Mouse (Mus musculus): ENCODE measurements at regions not wholly inside any gene's neighbourhood (a gene's known extent, or its start where the extent isn't known, plus 50 kb on each side); places are given as distances from the start of the nearest gene placed in this dataset.

DNA sequence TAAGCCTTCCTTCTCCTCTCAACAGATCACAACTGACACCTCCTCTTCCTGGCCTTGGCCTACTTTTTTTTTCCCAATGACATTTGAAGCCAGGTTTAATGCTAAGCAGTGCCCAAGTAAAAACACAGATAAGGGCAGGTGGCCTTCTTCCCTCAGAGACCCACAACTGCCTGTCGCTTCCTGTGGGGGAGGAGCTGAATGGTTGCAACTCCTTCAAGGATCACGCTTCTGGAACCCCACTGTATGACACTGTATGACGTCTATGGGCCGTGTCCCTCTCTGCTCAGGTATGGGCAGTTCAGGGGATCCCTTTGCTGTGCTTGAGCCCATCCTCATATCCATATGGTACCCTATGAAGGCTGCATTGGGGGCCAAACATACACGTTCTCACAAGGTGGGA lies 103.9 kb upstream of the Fhl2 start:
- peaks cover 0 to 13% of the 10 kb centered on the region in 2 experiments; a peak in 2 of 4 replicates for H3K4me1 ChIP-seq (ENCODE audit: control insufficient read depth in 1 of 2, insufficient read depth in 2 of 2, low read length in 2 of 2)
- peak; percentile 8 for DNase-seq (ENCODE audit: low read depth, low spot score)

DNA sequence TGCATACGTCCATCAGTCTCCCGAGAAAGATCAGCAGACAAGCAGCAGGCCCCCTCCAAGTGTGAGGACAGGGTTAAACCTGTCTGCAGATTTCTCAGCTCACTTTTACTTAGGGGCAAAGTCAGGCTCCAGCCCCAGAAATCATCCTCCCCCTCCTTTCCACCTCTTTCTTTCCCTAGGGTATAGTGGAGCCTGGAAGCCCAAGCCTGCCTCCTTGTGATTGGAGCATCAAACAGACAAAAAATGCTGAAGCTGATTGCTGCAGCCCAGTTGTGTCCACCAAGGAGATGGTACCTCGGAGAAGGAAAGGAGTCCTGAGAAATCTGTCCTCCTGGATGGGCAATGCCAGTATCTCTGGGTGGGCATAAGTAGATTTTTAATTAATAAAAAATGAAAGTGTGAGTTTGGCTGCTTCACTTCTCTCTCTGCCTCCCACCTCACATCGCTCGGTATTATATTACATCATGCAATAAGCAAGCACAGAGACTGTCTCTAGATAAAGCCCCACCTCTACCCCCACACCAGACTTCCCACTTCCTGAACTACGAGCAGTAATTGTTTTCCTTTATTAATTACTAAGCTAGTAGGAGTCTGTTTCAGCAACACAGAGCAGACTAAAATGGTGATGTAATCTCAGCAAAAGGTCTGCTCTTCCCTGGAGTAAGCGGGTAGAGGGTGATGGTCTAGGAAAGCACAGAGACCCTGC lies 105.2 kb upstream of the Fhl2 start:
- H3K27ac ChIP-seq (ENCODE audit: control insufficient read depth, low read depth, low read length), result no peak overlapping the region
- H3K79me2 ChIP-seq (ENCODE audit: control insufficient read depth, insufficient read depth, low read length, poor library complexity), result no peaks in the 10 kb centered on the region
- H3K4me1 ChIP-seq (ENCODE audit: control insufficient read depth in 1 of 2, insufficient read depth in 2 of 2, low read length in 2 of 2), result peaks cover 0 to 13% of the 10 kb centered on the region in 2 experiments; a peak in 2 of 4 replicates
- no peaks in the 10 kb centered on the region for H3K9me3 ChIP-seq (replicated peaks; ENCODE audit: insufficient read depth, low read length)
- peak overlapping the region in 1 of 2 experiments; percentile 17; a peak in 2 of 4 replicates for H3K4me3 ChIP-seq (ENCODE audit: control insufficient read depth in 1 of 2, insufficient read depth in 1 of 2, low read depth in 2 of 2, low read length in 2 of 2)
- peak; percentile 32 for DNase-seq (ENCODE audit: low read depth, low spot score)
- no peak overlapping the region for H3K9ac ChIP-seq (ENCODE audit: control insufficient read depth, low read depth, low read length, poor library complexity, severe bottlenecking)
- TF ChIP-seq ELF1 (IDR thresholded peaks at IDR 0.05; ENCODE audit: low read depth, low read length), result no peak
- 0 out of 2 replicates have a peak, but pooled peaks have one; percentile 15 for TF ChIP-seq ETS1 (IDR thresholded peaks at IDR 0.05; ENCODE audit: low read depth, low read length)
- no peaks in the 10 kb centered on the region for H3K27me3 ChIP-seq (ENCODE audit: control insufficient read depth in 1 of 2, insufficient read depth in 2 of 2, low read length in 2 of 2)
- H3K36me3 ChIP-seq (ENCODE audit: control insufficient read depth in 1 of 2, insufficient read depth in 2 of 2, low read length in 2 of 2), result no peaks in the 10 kb centered on the region

More for the DNA sequence above, 103.9 kb upstream of the Fhl2 start:
- Histone ChIP-seq H3K4me3 (ENCODE audit: control insufficient read depth in 1 of 2, insufficient read depth in 1 of 2, low read depth in 2 of 2, low read length in 2 of 2) (no peak overlapping the region), H3K27ac (ENCODE audit: control insufficient read depth, low read depth, low read length) (no peak overlapping the region), H3K36me3 (ENCODE audit: control insufficient read depth in 1 of 2, insufficient read depth in 2 of 2, low read length in 2 of 2) (no peaks in the 10 kb centered on the region), H3K9ac (ENCODE audit: control insufficient read depth, low read depth, low read length, poor library complexity, severe bottlenecking) (no peak overlapping the region), H3K9me3 (replicated peaks; ENCODE audit: insufficient read depth, low read length) (no peaks in the 10 kb centered on the region), H3K79me2 (ENCODE audit: control insufficient read depth, insufficient read depth, low read length, poor library complexity) (no peaks in the 10 kb centered on the region), H3K27me3 (ENCODE audit: control insufficient read depth in 1 of 2, insufficient read depth in 2 of 2, low read length in 2 of 2) (no peaks in the 10 kb centered on the region)
- TF ChIP-seq RCOR1 (IDR thresholded peaks at IDR 0.05; ENCODE audit: low read depth, low read length) (no peak), ZKSCAN1 (IDR thresholded peaks at IDR 0.05; ENCODE audit: low read depth, low read length) (no peak), TAL1 (IDR thresholded peaks at IDR 0.05; ENCODE audit: low read length) (no peak), BHLHE40 (IDR thresholded peaks at IDR 0.05; ENCODE audit: borderline replicate concordance, low read depth, low read length) (no peak), TCF12 (IDR thresholded peaks at IDR 0.05; ENCODE audit: low read depth, low read length) (no peak), UBTF (IDR thresholded peaks at IDR 0.05; ENCODE audit: borderline replicate concordance, insufficient read depth, low read depth, low read length) (no peak), EP300 (IDR thresholded peaks at IDR 0.05; ENCODE audit: low read depth in 1 of 2, low read length in 2 of 2) (no peak)

DNA sequence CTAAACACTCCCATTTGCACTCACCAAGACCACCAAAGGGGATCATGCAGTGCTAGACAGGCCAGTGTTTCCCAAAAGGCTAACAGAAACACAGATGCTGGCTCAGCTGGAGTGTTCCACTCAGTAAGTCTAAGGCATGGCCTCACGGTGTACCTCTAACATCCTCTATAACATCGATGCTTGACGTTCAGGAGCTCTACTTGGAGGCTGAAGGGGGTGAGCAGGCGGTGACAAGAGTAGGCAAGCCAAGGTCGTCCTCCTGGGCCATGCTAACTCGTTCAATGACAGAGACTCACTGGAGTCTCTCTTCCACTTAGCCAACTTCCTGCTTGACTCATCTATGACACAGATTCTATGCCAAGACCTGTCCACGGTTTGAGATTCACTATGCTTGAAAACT lies 105.9 kb upstream of the Fhl2 start:
- H3K4me3 ChIP-seq (ENCODE audit: control insufficient read depth in 1 of 2, insufficient read depth in 1 of 2, low read depth in 2 of 2, low read length in 2 of 2), result no peak overlapping the region
- H3K9me3 ChIP-seq (replicated peaks; ENCODE audit: insufficient read depth, low read length), result no peaks in the 10 kb centered on the region
- H3K9ac ChIP-seq (ENCODE audit: control insufficient read depth, low read depth, low read length, poor library complexity, severe bottlenecking), result no peak overlapping the region
- H3K27me3 ChIP-seq (ENCODE audit: control insufficient read depth in 1 of 2, insufficient read depth in 2 of 2, low read length in 2 of 2), result no peaks in the 10 kb centered on the region
- H3K36me3 ChIP-seq (ENCODE audit: control insufficient read depth in 1 of 2, insufficient read depth in 2 of 2, low read length in 2 of 2), result no peaks in the 10 kb centered on the region
- peaks cover 0 to 13% of the 10 kb centered on the region in 2 experiments; a peak in 2 of 4 replicates for H3K4me1 ChIP-seq (ENCODE audit: control insufficient read depth in 1 of 2, insufficient read depth in 2 of 2, low read length in 2 of 2)
- no peaks in the 10 kb centered on the region for H3K79me2 ChIP-seq (ENCODE audit: control insufficient read depth, insufficient read depth, low read length, poor library complexity)
- TF ChIP-seq RAD21 (IDR thresholded peaks at IDR 0.05; ENCODE audit: low read depth, low read length) (no peak), POLR2AphosphoS5 (IDR thresholded peaks at IDR 0.05; ENCODE audit: borderline replicate concordance, low read depth, low read length) (no peak), USF2 (IDR thresholded peaks at IDR 0.05; ENCODE audit: borderline replicate concordance in 1 of 2, insufficient read depth in 1 of 2, low read depth in 1 of 2, low read length in 2 of 2) (no peak), POLR2AphosphoS2 (IDR thresholded peaks at IDR 0.05; ENCODE audit: low read length) (no peak), TBP (IDR thresholded peaks at IDR 0.05; ENCODE audit: low read depth, low read length) (no peak), BHLHE40 (IDR thresholded peaks at IDR 0.05; ENCODE audit: borderline replicate concordance, low read depth, low read length) (no peak), MEF2A (IDR thresholded peaks at IDR 0.05; ENCODE audit: extremely low read depth, insufficient replicate concordance, low read depth, low read length, poor library complexity, severe bottlenecking) (no peak), TCF12 (IDR thresholded peaks at IDR 0.05; ENCODE audit: low read depth, low read length) (no peak), GABPA (IDR thresholded peaks at IDR 0.05; ENCODE audit: low read depth, low read length) (no peak), EP300 (IDR thresholded peaks at IDR 0.05; ENCODE audit: low read depth in 1 of 2, low read length in 2 of 2) (no peak)
- DNase-seq (ENCODE audit: low read depth, low spot score), result peak; percentile 6
- no peak overlapping the region for H3K27ac ChIP-seq (ENCODE audit: control insufficient read depth, low read depth, low read length)
